Mouse (Mus musculus) ES-Bruce4 (cell line): ENCODE data around the gene Celsr2.

Experiments used
- CTCF ChIP-seq: IDR thresholded peaks from one replicate; pipeline ENCODE4 v1.8.1; 2011; ENCODE audit warnings: low read depth, low read length
- EP300 ChIP-seq: IDR thresholded peaks from 2 replicates; pipeline ENCODE4 v1.6.1; 2011; ENCODE audit warnings: low read depth, low read length; ENCODE audit not compliant: insufficient read depth
- POLR2A ChIP-seq: IDR thresholded peaks from one replicate; pipeline ENCODE4 v1.8.1; 2011; ENCODE audit warnings: low read length; ENCODE audit not compliant: insufficient read depth

DNA sequence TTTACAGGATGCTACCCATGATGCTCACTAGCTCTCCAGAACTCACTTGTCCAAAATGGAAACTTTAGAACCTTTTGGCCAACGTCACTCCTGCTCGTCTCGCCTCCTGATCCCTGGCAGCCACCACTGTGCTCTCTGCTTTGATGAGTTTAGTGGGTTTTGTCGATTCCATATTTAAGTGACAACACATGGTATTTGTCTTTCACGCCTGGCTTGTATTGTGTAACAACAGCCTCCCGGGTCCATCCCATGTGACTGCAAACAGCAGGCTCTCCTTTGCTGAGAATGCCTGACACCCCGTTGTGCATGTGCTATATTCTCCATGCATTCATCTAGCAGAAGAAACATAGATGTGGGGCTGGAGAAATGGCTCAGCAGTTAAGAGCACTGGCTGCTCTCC is 73.2 kb downstream of the Celsr2 start:
- no peak for TF ChIP-seq CTCF
- no peak for TF ChIP-seq POLR2A
- TF ChIP-seq EP300: no peak
